ENCODE assay signal across 7 mouse cellular contexts in the genomic region with DNA sequence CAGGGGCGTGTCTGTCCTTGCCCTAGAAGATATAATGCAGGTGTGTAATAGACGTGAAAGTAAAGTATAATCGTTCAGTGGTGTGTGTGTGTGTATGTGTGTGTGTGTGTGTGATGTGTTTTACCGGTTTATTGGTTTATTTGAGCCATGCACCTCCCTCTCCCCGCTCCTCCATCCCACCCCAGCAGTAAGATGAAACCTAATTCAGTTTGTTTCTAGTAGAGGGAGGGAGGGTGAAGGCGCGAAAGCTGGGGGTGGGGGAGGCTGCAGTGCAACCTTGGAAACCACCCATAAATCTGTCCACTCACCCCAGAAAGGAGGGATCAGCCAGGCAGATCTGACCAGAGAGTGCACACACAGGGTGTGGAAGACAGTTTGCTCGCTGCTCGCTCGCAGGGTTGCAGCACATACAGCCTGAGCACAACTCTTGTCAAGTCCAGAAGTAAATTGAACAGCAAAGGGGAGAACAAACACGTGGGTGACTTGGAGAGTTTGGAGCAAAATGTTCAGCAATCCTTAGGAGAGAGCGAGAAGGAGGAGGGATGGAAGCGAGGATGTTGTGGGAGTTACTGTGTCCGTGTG.
DNase-seq lines count a peak whose midpoint lies in the region; ATAC-seq and TF ChIP-seq lines count a peak whose summit lies in the region.

No protein-coding gene starts in this region.

- H3K4me2 ChIP-seq in forebrain, postnatal 0 days (ENCODE audit: low read depth) = peak overlapping the region; percentile 97

- H3K4me1 ChIP-seq in cerebellum, adult 2 months (ENCODE audit: control insufficient read depth, insufficient read depth, low read length) = peaks cover 10% of the 10 kb centered on the region; the same call in 1 of the 2 replicates
- 0 out of 2 replicates have a peak, but pooled peaks cover 3% of the 10 kb centered on the region for H3K4me1 ChIP-seq in forebrain, postnatal 0 days (ENCODE audit: insufficient read depth)

- peak; percentile 88 for DNase-seq in brain, adult 2 months (ENCODE audit: low read depth, low spot score)
- DNase-seq in cerebellum, adult 2 months = peak; percentile 76 to 81
- DNase-seq in forebrain, postnatal 0 days = peak; percentile 26
- peak; percentile 25 to 26 for DNase-seq in left cerebral cortex, adult 8-10 months (ENCODE audit: low spot score in 2 of 2)
- peak; percentile 43 for DNase-seq in retina, postnatal 1 day
- DNase-seq in ovary, postnatal 36 days (ENCODE audit: low spot score) = no peak
- no peak for DNase-seq in thymus, postnatal 14 days

- no peaks in the 10 kb centered on the region for H3K36me3 ChIP-seq in forebrain, postnatal 0 days (ENCODE audit: insufficient read depth)

- WGBS in cerebellum, adult 2 months = 3% methylated on average over 14 of the region's 14 CpGs
- 9% methylated on average over 14 of the region's 14 CpGs for WGBS in forebrain, postnatal 0 days

- no peaks in the 10 kb centered on the region for H3K9me3 ChIP-seq in forebrain, postnatal 0 days (ENCODE audit: low read length)

- ATAC-seq in forebrain, postnatal 0 days = peak; percentile 53

- no peak for TF ChIP-seq CTCF in cerebellum, adult 2 months (IDR thresholded peaks at IDR 0.05; ENCODE audit: borderline replicate concordance, insufficient read depth, low read depth, low read length)
- no peak for TF ChIP-seq CTCF in forebrain, postnatal 0 days (IDR thresholded peaks at IDR 0.05; ENCODE audit: low read depth)

- H3K27ac ChIP-seq in cerebellum, adult 2 months (ENCODE audit: insufficient read depth, low read length) = peak overlapping the region; percentile 91
- H3K27ac ChIP-seq in forebrain, postnatal 0 days (ENCODE audit: low read depth, low read length) = no peak overlapping the region

- peak; percentile 85; the same call in 1 of the 2 replicates for TF ChIP-seq POLR2A in cerebellum, adult 2 months (IDR thresholded peaks at IDR 0.05; ENCODE audit: borderline replicate concordance, insufficient read depth, low read length)

- H3K4me3 ChIP-seq in cerebellum, adult 2 months (replicated peaks; ENCODE audit: insufficient read depth, low read depth, low read length) = peak overlapping the region; percentile 93
- peak overlapping the region; percentile 66 for H3K4me3 ChIP-seq in forebrain, postnatal 0 days (ENCODE audit: low read depth, low read length)

- peak overlapping the region; percentile 63 for H3K9ac ChIP-seq in forebrain, postnatal 0 days

- no peaks in the 10 kb centered on the region for H3K27me3 ChIP-seq in cerebellum, adult 2 months (ENCODE audit: control insufficient read depth, insufficient read depth, low read length)
- H3K27me3 ChIP-seq in forebrain, postnatal 0 days (ENCODE audit: insufficient read depth, low read length) = no peaks in the 10 kb centered on the region

Comparison
In these comparisons a context has a peak if more than half of its experiments do, and no peak if none do; other contexts are left out.
1. DNase-seq: peak in brain, adult 2 months (single experiment), cerebellum, adult 2 months (2 of 2), forebrain, postnatal 0 days (single experiment), left cerebral cortex, adult 8-10 months (2 of 2) and retina, postnatal 1 day (single experiment); none in ovary, postnatal 36 days (single experiment) and thymus, postnatal 14 days (single experiment).